In genomic region chr3:28745835-28746483, GRCm38 (mm10) we compare ENCODE assay signal across 9 mouse cellular contexts. TPM values are rescaled to one million over a fixed set of nuclear protein-coding genes. Genes with fewer than 3 reads are reported as not detected.
DNase-seq lines count a peak whose midpoint lies in the region; ATAC-seq and TF ChIP-seq lines count a peak whose summit lies in the region.
"Had no signal": no experiment of that assay in that cellular context is flagged by ENCODE, and none has a peak within 500 bp of the region (broad histone marks: within the 10 kb centered on the region; RNA-seq: fewer than 3 reads in every experiment).

No protein-coding gene starts in this region.

- peak; percentile 66 for DNase-seq in A20 (ENCODE audit: low read depth, low spot score)
- peak; percentile 86 for DNase-seq in adrenal gland, postnatal 14 days
- peak; percentile 77 for DNase-seq in embryonic facial prominence, embryonic 10.5 days (ENCODE audit: low spot score)
- DNase-seq in kidney, adult 2 months = peak; percentile 86
- peak; percentile 76 for DNase-seq in limb, embryonic 10.5 days (ENCODE audit: low spot score)
- peak; percentile 24 to 73 for DNase-seq in spleen, postnatal 10 days (ENCODE audit: low spot score in 2 of 2)

- H3K4me3 ChIP-seq in embryonic facial prominence, embryonic 10.5 days = no peak overlapping the region
- H3K4me3 ChIP-seq in kidney, adult 2 months (ENCODE audit: insufficient read depth, low read depth, low read length) = no peak overlapping the region
- H3K4me3 ChIP-seq in limb, embryonic 10.5 days = no peak overlapping the region
- H3K4me3 ChIP-seq in midbrain, embryonic 15.5 days = no peak overlapping the region
- H3K4me3 ChIP-seq: embryonic facial prominence, embryonic 12.5 days had no signal

- peak; percentile 100 for ATAC-seq in granulocyte monocyte progenitor cell, adult 5-6 weeks (replicated peaks; ENCODE audit: poor library complexity, severe bottlenecking)
- peak; percentile 88 for ATAC-seq in midbrain, embryonic 15.5 days (replicated peaks)

- H3K9me3 ChIP-seq in embryonic facial prominence, embryonic 10.5 days = no peaks in the 10 kb centered on the region
- H3K9me3 ChIP-seq in limb, embryonic 10.5 days (replicated peaks) = no peaks in the 10 kb centered on the region
- no peaks in the 10 kb centered on the region for H3K9me3 ChIP-seq in midbrain, embryonic 15.5 days
- H3K9me3 ChIP-seq: embryonic facial prominence, embryonic 12.5 days had no signal

- H3K27ac ChIP-seq in embryonic facial prominence, embryonic 10.5 days (replicated peaks) = no peak overlapping the region
- H3K27ac ChIP-seq in kidney, adult 2 months (ENCODE audit: insufficient read depth, low read depth, low read length) = no peak overlapping the region
- no peak overlapping the region for H3K27ac ChIP-seq in limb, embryonic 10.5 days
- H3K27ac ChIP-seq in midbrain, embryonic 15.5 days = no peak overlapping the region
- H3K27ac ChIP-seq: embryonic facial prominence, embryonic 12.5 days had no signal

- no peak overlapping the region for H3K4me2 ChIP-seq in midbrain, embryonic 15.5 days
- H3K4me2 ChIP-seq: embryonic facial prominence, embryonic 12.5 days had no signal

- no peaks in the 10 kb centered on the region for H3K4me1 ChIP-seq in embryonic facial prominence, embryonic 10.5 days
- no peaks in the 10 kb centered on the region for H3K4me1 ChIP-seq in kidney, adult 2 months (ENCODE audit: control insufficient read depth, insufficient read depth, low read length)
- no peaks in the 10 kb centered on the region for H3K4me1 ChIP-seq in limb, embryonic 10.5 days
- peaks cover 11% of the 10 kb centered on the region; the same call in 1 of the 2 replicates for H3K4me1 ChIP-seq in midbrain, embryonic 15.5 days
- H3K4me1 ChIP-seq: embryonic facial prominence, embryonic 12.5 days had no signal

- 33% methylated on average over 7 of the region's 7 CpGs for WGBS in embryonic facial prominence, embryonic 10.5 days
- 29% methylated on average over 7 of the region's 7 CpGs for WGBS in kidney, adult 2 months
- 38% methylated on average over 7 of the region's 7 CpGs for WGBS in limb, embryonic 10.5 days
- 30% methylated on average over 7 of the region's 7 CpGs for WGBS in midbrain, embryonic 15.5 days

- peak; percentile 100 for TF ChIP-seq CTCF in kidney, adult 2 months (conservative IDR thresholded peaks at IDR 0.05; ENCODE audit: insufficient read depth, insufficient read length, low read depth, low read length)

- H3K9ac ChIP-seq in midbrain, embryonic 15.5 days = no peak overlapping the region
- H3K9ac ChIP-seq: embryonic facial prominence, embryonic 12.5 days had no signal

- no peaks in the 10 kb centered on the region for H3K36me3 ChIP-seq in embryonic facial prominence, embryonic 10.5 days (replicated peaks)
- H3K36me3 ChIP-seq in kidney, adult 2 months (ENCODE audit: control insufficient read depth, insufficient read depth, low read length) = no peaks in the 10 kb centered on the region
- no peaks in the 10 kb centered on the region for H3K36me3 ChIP-seq in limb, embryonic 10.5 days
- H3K36me3 ChIP-seq in midbrain, embryonic 15.5 days (replicated peaks) = no peaks in the 10 kb centered on the region
- H3K36me3 ChIP-seq: embryonic facial prominence, embryonic 12.5 days had no signal

- no peak for TF ChIP-seq POLR2A in kidney, adult 2 months (IDR thresholded peaks at IDR 0.05; ENCODE audit: low read depth, low read length)

- H3K27me3 ChIP-seq in embryonic facial prominence, embryonic 10.5 days (replicated peaks; ENCODE audit: low read depth, poor library complexity, severe bottlenecking) = no peaks in the 10 kb centered on the region
- no peaks in the 10 kb centered on the region for H3K27me3 ChIP-seq in kidney, adult 2 months (replicated peaks; ENCODE audit: control insufficient read depth, insufficient read depth, low read length)
- H3K27me3 ChIP-seq in limb, embryonic 10.5 days (ENCODE audit: low read depth, poor library complexity, severe bottlenecking) = 0 out of 2 replicates have a peak, but pooled peaks cover 5% of the 10 kb centered on the region
- no peaks in the 10 kb centered on the region for H3K27me3 ChIP-seq in midbrain, embryonic 15.5 days (replicated peaks)
- H3K27me3 ChIP-seq: embryonic facial prominence, embryonic 12.5 days had no signal

RNA-seq across cellular contexts. Expression of gene Eif5a2, which starts 35.1 kb away (rescaled TPM):
- 2.2 and 3.2 TPM in 2 replicates for total RNA-seq in adrenal gland, postnatal 14 days (2021)
- polyA plus RNA-seq in embryonic facial prominence, embryonic 10.5 days (2016; fragmentation: Nextera tagmentation; extraction: Ambion mirVana) = 12.9 and 13.5 TPM in 2 replicates
- total RNA-seq in granulocyte monocyte progenitor cell, adult 5-6 weeks (2014; fragmentation: Nextera tagmentation) = 0.23 and 1.6 TPM in 2 replicates
- 1.0 and 2.3 TPM in 2 replicates for total RNA-seq in granulocyte monocyte progenitor cell, adult 5-6 weeks (2017)
- polyA plus RNA-seq in kidney, adult 2 months (2012; rRNA removed) = 1.1 and 1.2 TPM in 2 replicates
- 12.7 and 14.9 TPM in 2 replicates for polyA plus RNA-seq in limb, embryonic 10.5 days (2016; fragmentation: Nextera tagmentation; extraction: Ambion mirVana)
- 8.3 and 8.9 TPM in 2 replicates for polyA plus RNA-seq in midbrain, embryonic 15.5 days (2015; fragmentation: Nextera tagmentation; extraction: Ambion mirVana)

RNA-seq across cellular contexts. Expression of gene Slc2a2, which starts 48.3 kb away (rescaled TPM):
- total RNA-seq in adrenal gland, postnatal 14 days (2021) = 1.7 and 24.3 TPM in 2 replicates
- 0.04 TPM in 2 replicates for polyA plus RNA-seq in embryonic facial prominence, embryonic 10.5 days (2016; fragmentation: Nextera tagmentation; extraction: Ambion mirVana)
- not detected in 2 replicates for total RNA-seq in granulocyte monocyte progenitor cell, adult 5-6 weeks (2014; fragmentation: Nextera tagmentation)
- 0.05 TPM in 1 of 2 replicates, not detected in the other for total RNA-seq in granulocyte monocyte progenitor cell, adult 5-6 weeks (2017)
- polyA plus RNA-seq in kidney, adult 2 months (2012; rRNA removed) = 114 and 127 TPM in 2 replicates
- not detected in 2 replicates for polyA plus RNA-seq in limb, embryonic 10.5 days (2016; fragmentation: Nextera tagmentation; extraction: Ambion mirVana)
- polyA plus RNA-seq in midbrain, embryonic 15.5 days (2015; fragmentation: Nextera tagmentation; extraction: Ambion mirVana) = 0.10 TPM in 1 of 2 replicates, not detected in the other

RNA-seq across cellular contexts. Expression of gene Rpl22l1, which starts 59.3 kb away (rescaled TPM):
- 186 and 218 TPM in 2 replicates for total RNA-seq in adrenal gland, postnatal 14 days (2021)
- 318 and 326 TPM in 2 replicates for polyA plus RNA-seq in embryonic facial prominence, embryonic 10.5 days (2016; fragmentation: Nextera tagmentation; extraction: Ambion mirVana)
- 1,229 and 1,599 TPM in 2 replicates for total RNA-seq in granulocyte monocyte progenitor cell, adult 5-6 weeks (2014; fragmentation: Nextera tagmentation)
- 165 and 196 TPM in 2 replicates for total RNA-seq in granulocyte monocyte progenitor cell, adult 5-6 weeks (2017)
- 6.0 and 14.8 TPM in 2 replicates for polyA plus RNA-seq in kidney, adult 2 months (2012; rRNA removed)
- 297 and 351 TPM in 2 replicates for polyA plus RNA-seq in limb, embryonic 10.5 days (2016; fragmentation: Nextera tagmentation; extraction: Ambion mirVana)
- 172 and 192 TPM in 2 replicates for polyA plus RNA-seq in midbrain, embryonic 15.5 days (2015; fragmentation: Nextera tagmentation; extraction: Ambion mirVana)

Comparison
In these comparisons a context has a peak if more than half of its experiments do, and no peak if none do; other contexts are left out.
1. RNA of gene Slc2a2, which starts 48.3 kb away (polyA plus RNA-seq): 114 to 127 TPM in kidney, adult 2 months; 0.10 TPM in midbrain, embryonic 15.5 days, 0.04 TPM in embryonic facial prominence, embryonic 10.5 days and not detected in limb, embryonic 10.5 days; every median in the first group is over 100 times any median in the second.
2. RNA of gene Rpl22l1, which starts 59.3 kb away (polyA plus RNA-seq): 318 to 326 TPM in embryonic facial prominence, embryonic 10.5 days, 297 to 351 TPM in limb, embryonic 10.5 days and 172 to 192 TPM in midbrain, embryonic 15.5 days; 6.0 to 14.8 TPM in kidney, adult 2 months; every median in the first group is over 10 times any median in the second.
3. Peak in every context shown above with its lines, with median percentiles within 50 percentile points of each other: DNase-seq.